Mouse (Mus musculus): ENCODE results near the gene Ctnna2.

The Ctnna2 gene

GRCm38 (mm10) chr6:77979241-77979961 lies at the start of gene Ctnna2:
TSS of gene Ctnna2 (minus strand) at chr6:77979699.
- peak; percentile 99 for DNase-seq

- DNase-seq = no peak
These were observed 896 bp upstream of the Ctnna2 start for GRCm38 (mm10) chr6:77980137-77981052.

GRCm38 (mm10) chr6:77978476-77979240 lies 841 bp downstream of the Ctnna2 start:
- DNase-seq = peak; percentile 47

GRCm38 (mm10) chr6:77970545-77971242 lies 8.8 kb downstream of the Ctnna2 start:
- peak; percentile 36 for DNase-seq

GRCm38 (mm10) chr6:77969774-77970173 lies 9.7 kb downstream of the Ctnna2 start:
- DNase-seq = no peak

- DNase-seq = no peak
These were observed 17.5 kb downstream of the Ctnna2 start for GRCm38 (mm10) chr6:77962011-77962410.

GRCm38 (mm10) chr6:77951276-77951675 lies 28.2 kb downstream of the Ctnna2 start:
- DNase-seq = peak; percentile 65

- peak; percentile 10 for DNase-seq
These were observed 28.8 kb downstream of the Ctnna2 start for GRCm38 (mm10) chr6:77950690-77951089.

GRCm38 (mm10) chr6:77929375-77929774 lies 50.1 kb downstream of the Ctnna2 start:
- no peak for DNase-seq

- no peak for DNase-seq
These were observed 106.3 kb downstream of the Ctnna2 start for GRCm38 (mm10) chr6:77873150-77873549.

- no peak for DNase-seq
These were observed 110.2 kb downstream of the Ctnna2 start for GRCm38 (mm10) chr6:77869313-77869712.

GRCm38 (mm10) chr6:77868119-77868518 lies 111.4 kb downstream of the Ctnna2 start:
- DNase-seq = no peak

- DNase-seq = no peak
These were observed 116.1 kb downstream of the Ctnna2 start for GRCm38 (mm10) chr6:77863379-77863778.

- no peak for DNase-seq
These were observed 116.7 kb downstream of the Ctnna2 start for GRCm38 (mm10) chr6:77862781-77863180.

GRCm38 (mm10) chr6:77849438-77849837 lies 130.1 kb downstream of the Ctnna2 start:
- peak; percentile 9 for DNase-seq

GRCm38 (mm10) chr6:77848796-77849195 lies 130.7 kb downstream of the Ctnna2 start:
- DNase-seq = no peak

- DNase-seq = no peak
These were observed 131.8 kb downstream of the Ctnna2 start for GRCm38 (mm10) chr6:77847651-77848050.

- no peak for DNase-seq
These were observed 140.4 kb downstream of the Ctnna2 start for GRCm38 (mm10) chr6:77839076-77839475.

GRCm38 (mm10) chr6:77838653-77839052 lies 140.8 kb downstream of the Ctnna2 start:
- DNase-seq = no peak

GRCm38 (mm10) chr6:77837543-77837942 lies 142.0 kb downstream of the Ctnna2 start:
- no peak for DNase-seq

GRCm38 (mm10) chr6:77834680-77835079 lies 144.8 kb downstream of the Ctnna2 start:
- no peak for DNase-seq

GRCm38 (mm10) chr6:77827526-77827925 lies 152.0 kb downstream of the Ctnna2 start:
- DNase-seq = no peak
